Mouse (Mus musculus): ENCODE measurements around the gene Schip1. TPM values are rescaled to one million over a fixed set of nuclear protein-coding genes. Genes with fewer than 3 reads are reported as not detected.

The Schip1 gene
- polyA plus RNA-seq, 1 experiment from 2014 or later = 163 TPM

GRCm38 (mm10) chr3:68282844-68283594 is 218.4 kb downstream of the Schip1 start:
- Histone ChIP-seq H3K4me3 (replicated peaks; ENCODE audit: low read length) (no peak overlapping the region), H3K9me3 (ENCODE audit: control insufficient read depth, low read length) (no peaks in the 10 kb centered on the region)
- peak; percentile 70 for ATAC-seq (ENCODE audit: low FRiP score)

GRCm38 (mm10) chr3:68283595-68283991 is 219.0 kb downstream of the Schip1 start:
- no peaks in the 10 kb centered on the region for H3K27me3 ChIP-seq (ENCODE audit: control insufficient read depth, insufficient read depth, low read length)
- H3K27ac ChIP-seq = peak overlapping the region; percentile 33; the same call in 1 of the 2 replicates
- H3K4me1 ChIP-seq (replicated peaks; ENCODE audit: control insufficient read depth, insufficient read depth, low read length) = peaks cover 5% of the 10 kb centered on the region; the same call in 1 of the 2 replicates
- H3K9me3 ChIP-seq (ENCODE audit: control insufficient read depth, low read length) = no peaks in the 10 kb centered on the region
- no peaks in the 10 kb centered on the region for H3K36me3 ChIP-seq (replicated peaks; ENCODE audit: control insufficient read depth, insufficient read depth)
- peak; percentile 43; the same call in 1 of the 2 replicates for ATAC-seq (ENCODE audit: low FRiP score)
- peak; percentile 55 for DNase-seq (ENCODE audit: low spot score)
- H3K4me2 ChIP-seq (replicated peaks) = peak overlapping the region; percentile 31
- H3K4me3 ChIP-seq (replicated peaks; ENCODE audit: low read length) = no peak overlapping the region
- H3K9ac ChIP-seq = no peak overlapping the region
- 42% methylated on average over 10 of the region's 10 CpGs for WGBS

More at GRCm38 (mm10) chr3:68282844-68283594, 218.4 kb downstream of the Schip1 start:
- WGBS = 20% methylated on average over 7 of the region's 7 CpGs
- no peaks in the 10 kb centered on the region for H3K27me3 ChIP-seq (ENCODE audit: control insufficient read depth, insufficient read depth, low read length)
- no peak overlapping the region for H3K9ac ChIP-seq
- peak overlapping the region; percentile 33; the same call in 1 of the 2 replicates for H3K27ac ChIP-seq
- peak overlapping the region; percentile 31 for H3K4me2 ChIP-seq (replicated peaks)
- no peaks in the 10 kb centered on the region for H3K36me3 ChIP-seq (replicated peaks; ENCODE audit: control insufficient read depth, insufficient read depth)
- DNase-seq (ENCODE audit: low spot score) = peak; percentile 40
- peaks cover 5% of the 10 kb centered on the region; the same call in 1 of the 2 replicates for H3K4me1 ChIP-seq (replicated peaks; ENCODE audit: control insufficient read depth, insufficient read depth, low read length)

- Histone ChIP-seq H3K4me2 (replicated peaks) (no peak overlapping the region), H3K9me3 (ENCODE audit: control insufficient read depth, low read length) (no peaks in the 10 kb centered on the region), H3K9ac (no peak overlapping the region), H3K4me3 (replicated peaks; ENCODE audit: low read length) (no peak overlapping the region), H3K4me1 (replicated peaks; ENCODE audit: control insufficient read depth, insufficient read depth, low read length) (peaks cover 5% of the 10 kb centered on the region; the same call in 1 of the 2 replicates), H3K27me3 (ENCODE audit: control insufficient read depth, insufficient read depth, low read length) (no peaks in the 10 kb centered on the region), H3K36me3 (replicated peaks; ENCODE audit: control insufficient read depth, insufficient read depth) (no peaks in the 10 kb centered on the region), H3K27ac (no peak overlapping the region)
- WGBS = 54% methylated on average over 2 of the region's 2 CpGs
- ATAC-seq (ENCODE audit: low FRiP score) (no peak), DNase-seq (ENCODE audit: low spot score) (no peak)
Observed at GRCm38 (mm10) chr3:68284500-68284899, 219.9 kb downstream of the Schip1 start.

- no peak for ATAC-seq (ENCODE audit: low FRiP score)
- no peak overlapping the region for H3K4me3 ChIP-seq (replicated peaks; ENCODE audit: low read length)
- no peak overlapping the region for H3K9ac ChIP-seq
- H3K4me2 ChIP-seq (replicated peaks) = no peak overlapping the region
- no peaks in the 10 kb centered on the region for H3K9me3 ChIP-seq (ENCODE audit: control insufficient read depth, low read length)
- WGBS = 82% methylated on average over 7 of the region's 7 CpGs
- no peaks in the 10 kb centered on the region for H3K36me3 ChIP-seq (replicated peaks; ENCODE audit: control insufficient read depth, insufficient read depth)
- DNase-seq (ENCODE audit: low spot score) = no peak
- H3K27me3 ChIP-seq (ENCODE audit: control insufficient read depth, insufficient read depth, low read length) = no peaks in the 10 kb centered on the region
- no peaks in the 10 kb centered on the region for H3K4me1 ChIP-seq (replicated peaks; ENCODE audit: control insufficient read depth, insufficient read depth, low read length)
- H3K27ac ChIP-seq = no peak overlapping the region
Observed at GRCm38 (mm10) chr3:68296752-68297151, 232.2 kb downstream of the Schip1 start.

GRCm38 (mm10) chr3:68305647-68306046 is 241.0 kb downstream of the Schip1 start:
- Histone ChIP-seq H3K9me3 (ENCODE audit: control insufficient read depth, low read length) (no peaks in the 10 kb centered on the region), H3K9ac (no peak overlapping the region), H3K27me3 (ENCODE audit: control insufficient read depth, insufficient read depth, low read length) (no peaks in the 10 kb centered on the region), H3K4me3 (replicated peaks; ENCODE audit: low read length) (no peak overlapping the region), H3K36me3 (replicated peaks; ENCODE audit: control insufficient read depth, insufficient read depth) (no peaks in the 10 kb centered on the region), H3K4me1 (replicated peaks; ENCODE audit: control insufficient read depth, insufficient read depth, low read length) (no peaks in the 10 kb centered on the region), H3K27ac (no peak overlapping the region), H3K4me2 (replicated peaks) (no peak overlapping the region)
- ATAC-seq (ENCODE audit: low FRiP score) = no peak
- DNase-seq (ENCODE audit: low spot score) = no peak
- 27% methylated on average over 1 of the region's 1 CpGs for WGBS

GRCm38 (mm10) chr3:68306726-68307125 is 242.1 kb downstream of the Schip1 start:
- no peak for ATAC-seq (ENCODE audit: low FRiP score)

GRCm38 (mm10) chr3:68325575-68325974 is 261.0 kb downstream of the Schip1 start:
- WGBS = 62% methylated on average over 6 of the region's 6 CpGs
- H3K36me3 ChIP-seq (replicated peaks; ENCODE audit: control insufficient read depth, insufficient read depth) = no peaks in the 10 kb centered on the region
- H3K4me2 ChIP-seq (replicated peaks) = no peak overlapping the region
- no peak overlapping the region for H3K27ac ChIP-seq
- no peak for DNase-seq (ENCODE audit: low spot score)
- H3K9ac ChIP-seq = no peak overlapping the region
- no peaks in the 10 kb centered on the region for H3K4me1 ChIP-seq (replicated peaks; ENCODE audit: control insufficient read depth, insufficient read depth, low read length)
- no peak overlapping the region for H3K4me3 ChIP-seq (replicated peaks; ENCODE audit: low read length)
- no peaks in the 10 kb centered on the region for H3K9me3 ChIP-seq (ENCODE audit: control insufficient read depth, low read length)
- no peak for ATAC-seq (ENCODE audit: low FRiP score)
- no peaks in the 10 kb centered on the region for H3K27me3 ChIP-seq (ENCODE audit: control insufficient read depth, insufficient read depth, low read length)

More at GRCm38 (mm10) chr3:68306726-68307125, 242.1 kb downstream of the Schip1 start:
- no peaks in the 10 kb centered on the region for H3K4me1 ChIP-seq (replicated peaks; ENCODE audit: control insufficient read depth, insufficient read depth, low read length)
- H3K4me3 ChIP-seq (replicated peaks; ENCODE audit: low read length) = no peak overlapping the region
- no peaks in the 10 kb centered on the region for H3K9me3 ChIP-seq (ENCODE audit: control insufficient read depth, low read length)
- DNase-seq (ENCODE audit: low spot score) = no peak
- no peak overlapping the region for H3K9ac ChIP-seq
- no peaks in the 10 kb centered on the region for H3K36me3 ChIP-seq (replicated peaks; ENCODE audit: control insufficient read depth, insufficient read depth)
- no peak overlapping the region for H3K4me2 ChIP-seq (replicated peaks)
- no peak overlapping the region for H3K27ac ChIP-seq
- WGBS = 31% methylated on average over 4 of the region's 4 CpGs
- no peaks in the 10 kb centered on the region for H3K27me3 ChIP-seq (ENCODE audit: control insufficient read depth, insufficient read depth, low read length)

- Histone ChIP-seq H3K9me3 (ENCODE audit: control insufficient read depth, low read length) (no peaks in the 10 kb centered on the region), H3K9ac (no peak overlapping the region), H3K36me3 (replicated peaks; ENCODE audit: control insufficient read depth, insufficient read depth) (no peaks in the 10 kb centered on the region), H3K4me2 (replicated peaks) (no peak overlapping the region), H3K4me3 (replicated peaks; ENCODE audit: low read length) (no peak overlapping the region), H3K27ac (no peak overlapping the region), H3K27me3 (ENCODE audit: control insufficient read depth, insufficient read depth, low read length) (no peaks in the 10 kb centered on the region), H3K4me1 (replicated peaks; ENCODE audit: control insufficient read depth, insufficient read depth, low read length) (no peaks in the 10 kb centered on the region)
- no peak for DNase-seq (ENCODE audit: low spot score)
- WGBS = 39% methylated on average over 2 of the region's 2 CpGs
- ATAC-seq (ENCODE audit: low FRiP score) = no peak
Observed at GRCm38 (mm10) chr3:68332515-68332914, 267.9 kb downstream of the Schip1 start.

- Histone ChIP-seq H3K9me3 (ENCODE audit: control insufficient read depth, low read length) (no peaks in the 10 kb centered on the region), H3K4me2 (replicated peaks) (no peak overlapping the region), H3K4me1 (replicated peaks; ENCODE audit: control insufficient read depth, insufficient read depth, low read length) (no peaks in the 10 kb centered on the region), H3K27ac (no peak overlapping the region), H3K27me3 (ENCODE audit: control insufficient read depth, insufficient read depth, low read length) (no peaks in the 10 kb centered on the region), H3K36me3 (replicated peaks; ENCODE audit: control insufficient read depth, insufficient read depth) (no peaks in the 10 kb centered on the region), H3K4me3 (replicated peaks; ENCODE audit: low read length) (no peak overlapping the region), H3K9ac (no peak overlapping the region)
- DNase-seq (ENCODE audit: low spot score) (no peak), ATAC-seq (ENCODE audit: low FRiP score) (no peak)
- 97% methylated on average over 4 of the region's 4 CpGs for WGBS
Observed at GRCm38 (mm10) chr3:68335501-68335900, 270.9 kb downstream of the Schip1 start.

Data from hindbrain, embryonic 14.5 days (tissue).